Mouse (Mus musculus) lung, embryonic 14.5 days (tissue): ENCODE measurements around the gene Wasl. TPM values are rescaled to one million over a fixed set of nuclear protein-coding genes. Genes with fewer than 3 reads are reported as not detected.
A peak's percentile ranks its signal among the peaks of the same experiment; 100 is the strongest.

Experiments used
- ATAC-seq: fragments of 200-750 bp; cut with Nextera tagmentation; 2 replicates; pipeline ENCODE4 v1.8.0; 2017; ENCODE audit warnings: mild to moderate bottlenecking, moderate TSS enrichment, moderate library complexity; ENCODE audit not compliant: insufficient read depth
- DNase-seq: peaks from one replicate; pipeline ENCODE4 v3.0.0-alpha.2; 2015
- H3K27ac ChIP-seq: fragments of 300-500 bp; sonication (generic); 2 replicates; pipeline ENCODE4 v1.5.1; 2014; ENCODE audit warnings: low read depth, mild to moderate bottlenecking, moderate library complexity
- H3K27me3 ChIP-seq: fragments of 300-500 bp; sonication (generic); 2 replicates; pipeline ENCODE4 v1.6.1; 2014; ENCODE audit warnings: low read length, control low read depth; ENCODE audit not compliant: insufficient read depth
- H3K36me3 ChIP-seq: fragments of 300-500 bp; sonication (generic); 2 replicates; pipeline ENCODE4 v1.6.1; 2014; ENCODE audit warnings: control low read depth; ENCODE audit not compliant: insufficient read depth
- H3K4me1 ChIP-seq: fragments of 300-500 bp; sonication (generic); 2 replicates; pipeline ENCODE4 v1.6.1; 2014; ENCODE audit warnings: antibody characterized with exemption, control low read depth; ENCODE audit not compliant: insufficient read depth
- H3K4me2 ChIP-seq: fragments of 300-500 bp; sonication (generic); 2 replicates; pipeline ENCODE4 v1.6.1; 2014; ENCODE audit warnings: mild to moderate bottlenecking
- H3K4me3 ChIP-seq: fragments of 300-500 bp; sonication (generic); 2 replicates; pipeline ENCODE4 v1.5.1; 2014; ENCODE audit warnings: low read depth, low read length
- H3K9ac ChIP-seq: fragments of 300-500 bp; sonication (generic); 2 replicates; pipeline ENCODE4 v1.6.1; 2014
- H3K9me3 ChIP-seq: fragments of 300-500 bp; sonication (generic); 2 replicates; pipeline ENCODE4 v1.6.1; 2016; ENCODE audit warnings: low read depth, low read length, control low read depth
- CTCF ChIP-seq: IDR thresholded peaks from 2 replicates; pipeline ENCODE4 v1.5.1; 2016; ENCODE audit warnings: antibody characterized with exemption, low read depth
- WGBS: fragments of 180-500 bp; shearing (Covaris S2); extraction: QIAGEN DNeasy Blood & Tissue Kit; methylation state at CpG from one replicate; pipeline ENCODE4 v1.1.7; 2014; 5-methylcytosine and 5-hydroxymethylcytosine counted together
- polyA plus RNA-seq: library from polyadenylated mRNA; unstranded; fragments of >200 nt; fragmentation: Nextera tagmentation; extraction: Ambion mirVana; gene quantifications from 2 replicates; pipeline ENCODE4 v1.2.1, GENCODE M21; 2014

The Wasl gene
- polyA plus RNA-seq, 1 experiment from 2014 or later, result 65.2 TPM

- ATAC-seq (no peak), DNase-seq (no peak)
- H3K9me3 ChIP-seq, result 0 out of 2 replicates have a peak, but pooled peaks cover 2% of the 10 kb centered on the region
- TF ChIP-seq CTCF, result no peak
- H3K36me3 ChIP-seq, result no peaks in the 10 kb centered on the region
- H3K27ac ChIP-seq, result no peak overlapping the region
- no peak overlapping the region for H3K9ac ChIP-seq
- no peak overlapping the region for H3K4me2 ChIP-seq
- H3K4me3 ChIP-seq, result no peak overlapping the region
- H3K4me1 ChIP-seq, result no peaks in the 10 kb centered on the region
- no peaks in the 10 kb centered on the region for H3K27me3 ChIP-seq
Measured at GRCm38 (mm10) chr6:24573319-24573718, 91.5 kb downstream of the Wasl start.

- Histone ChIP-seq H3K4me1 (no peaks in the 10 kb centered on the region), H3K4me2 (no peak overlapping the region), H3K4me3 (no peak overlapping the region), H3K9me3 (0 out of 2 replicates have a peak, but pooled peaks cover 2% of the 10 kb centered on the region), H3K27me3 (no peaks in the 10 kb centered on the region), H3K9ac (no peak overlapping the region), H3K27ac (no peak overlapping the region), H3K36me3 (no peaks in the 10 kb centered on the region)
- no peak for TF ChIP-seq CTCF
- no peak for ATAC-seq
- WGBS, result 89% methylated on average over 14 of the region's 14 CpGs
- DNase-seq, result no peak
Measured at GRCm38 (mm10) chr6:24572431-24572830, 92.4 kb downstream of the Wasl start.

- H3K9ac ChIP-seq, result no peak overlapping the region
- no peak overlapping the region for H3K4me2 ChIP-seq
- H3K27ac ChIP-seq, result no peak overlapping the region
- H3K4me3 ChIP-seq, result no peak overlapping the region
- TF ChIP-seq CTCF, result no peak
- H3K4me1 ChIP-seq, result no peaks in the 10 kb centered on the region
- H3K9me3 ChIP-seq, result 0 out of 2 replicates have a peak, but pooled peaks cover 2% of the 10 kb centered on the region
- no peaks in the 10 kb centered on the region for H3K36me3 ChIP-seq
- ATAC-seq, result peak; percentile 60; the same call in 1 of the 2 replicates
- peak; percentile 64 for DNase-seq
- no peaks in the 10 kb centered on the region for H3K27me3 ChIP-seq
- WGBS, result 46% methylated on average over 6 of the region's 6 CpGs
Measured at GRCm38 (mm10) chr6:24571126-24571525, 93.7 kb downstream of the Wasl start.

GRCm38 (mm10) chr6:24570278-24570677 is 94.5 kb downstream of the Wasl start:
- no peaks in the 10 kb centered on the region for H3K27me3 ChIP-seq
- no peaks in the 10 kb centered on the region for H3K4me1 ChIP-seq
- DNase-seq (no peak), ATAC-seq (no peak)
- no peak overlapping the region for H3K27ac ChIP-seq
- TF ChIP-seq CTCF, result no peak
- H3K9ac ChIP-seq, result no peak overlapping the region
- no peak overlapping the region for H3K4me2 ChIP-seq
- 0 out of 2 replicates have a peak, but pooled peaks cover 2% of the 10 kb centered on the region for H3K9me3 ChIP-seq
- 56% methylated on average over 11 of the region's 11 CpGs for WGBS
- no peak overlapping the region for H3K4me3 ChIP-seq
- no peaks in the 10 kb centered on the region for H3K36me3 ChIP-seq

GRCm38 (mm10) chr6:24569711-24570110 is 95.1 kb downstream of the Wasl start:
- DNase-seq, result no peak
- TF ChIP-seq CTCF, result no peak
- WGBS, result 89% methylated on average over 1 of the region's 1 CpGs
- H3K4me2 ChIP-seq, result no peak overlapping the region
- H3K27ac ChIP-seq, result no peak overlapping the region
- no peaks in the 10 kb centered on the region for H3K36me3 ChIP-seq
- no peaks in the 10 kb centered on the region for H3K4me1 ChIP-seq
- no peak overlapping the region for H3K4me3 ChIP-seq
- ATAC-seq, result no peak
- 0 out of 2 replicates have a peak, but pooled peaks cover 2% of the 10 kb centered on the region for H3K9me3 ChIP-seq
- no peaks in the 10 kb centered on the region for H3K27me3 ChIP-seq
- H3K9ac ChIP-seq, result no peak overlapping the region

GRCm38 (mm10) chr6:24568963-24569362 is 95.8 kb downstream of the Wasl start:
- no peak overlapping the region for H3K4me3 ChIP-seq
- no peak overlapping the region for H3K9ac ChIP-seq
- DNase-seq, result no peak
- TF ChIP-seq CTCF, result 0 out of 2 replicates have a peak, but pooled peaks have one; percentile 23
- no peaks in the 10 kb centered on the region for H3K4me1 ChIP-seq
- WGBS, result 79% methylated on average over 5 of the region's 5 CpGs
- no peak overlapping the region for H3K27ac ChIP-seq
- H3K27me3 ChIP-seq, result no peaks in the 10 kb centered on the region
- no peak overlapping the region for H3K4me2 ChIP-seq
- no peaks in the 10 kb centered on the region for H3K9me3 ChIP-seq
- H3K36me3 ChIP-seq, result no peaks in the 10 kb centered on the region
- ATAC-seq, result no peak

GRCm38 (mm10) chr6:24564886-24565285 is 99.9 kb downstream of the Wasl start:
- Histone ChIP-seq H3K9ac (no peak overlapping the region), H3K4me1 (no peaks in the 10 kb centered on the region), H3K27me3 (no peaks in the 10 kb centered on the region), H3K4me2 (no peak overlapping the region), H3K4me3 (no peak overlapping the region), H3K27ac (no peak overlapping the region), H3K36me3 (no peaks in the 10 kb centered on the region), H3K9me3 (no peaks in the 10 kb centered on the region)
- no peak for ATAC-seq
- no peak for TF ChIP-seq CTCF
- DNase-seq, result no peak
- WGBS, result 90% methylated on average over 1 of the region's 1 CpGs

GRCm38 (mm10) chr6:24564081-24564480 is 100.7 kb downstream of the Wasl start:
- 60% methylated on average over 9 of the region's 9 CpGs for WGBS

More at GRCm38 (mm10) chr6:24564081-24564480, 100.7 kb downstream of the Wasl start:
- Histone ChIP-seq H3K36me3 (no peaks in the 10 kb centered on the region), H3K27me3 (no peaks in the 10 kb centered on the region), H3K27ac (no peak overlapping the region), H3K4me2 (no peak overlapping the region), H3K9me3 (no peaks in the 10 kb centered on the region), H3K4me3 (no peak overlapping the region), H3K9ac (no peak overlapping the region), H3K4me1 (no peaks in the 10 kb centered on the region)
- DNase-seq (no peak), ATAC-seq (no peak)
- no peak for TF ChIP-seq CTCF

Other genes starting within 250 kb of the Wasl start
- gene Iqub, start 149.9 kb downstream of the Wasl start, polyA plus RNA-seq, result 0.09 and 0.15 TPM in 2 replicates
- gene Ndufa5, start 137.0 kb downstream of the Wasl start, polyA plus RNA-seq, result 300 and 324 TPM in 2 replicates
- 0.13 TPM in 1 of 2 replicates, not detected in the other for gene Asb15, start 136.9 kb downstream of the Wasl start, polyA plus RNA-seq
- gene Lmod2, start 67.2 kb downstream of the Wasl start, polyA plus RNA-seq, result 0.09 and 0.61 TPM in 2 replicates
- not detected in 2 replicates for gene Hyal6, start 68.2 kb upstream of the Wasl start, polyA plus RNA-seq
- gene Hyal4, start 83.3 kb upstream of the Wasl start, polyA plus RNA-seq, result not detected in 2 replicates
- gene Spam1, start 126.2 kb upstream of the Wasl start, polyA plus RNA-seq, result not detected in 2 replicates
- not detected in 2 replicates for gene Hyal5, start 193.0 kb upstream of the Wasl start, polyA plus RNA-seq